ENCODE assay signal across 8 mouse cellular contexts in genomic region chr11:3650141-3650540, GRCm38 (mm10). TPM values are rescaled to one million over a fixed set of nuclear protein-coding genes. Genes with fewer than 3 reads are reported as not detected.
DNase-seq lines count a peak whose midpoint lies in the region; ATAC-seq lines count a peak whose summit lies in the region.
"Had no signal": no experiment of that assay in that cellular context is flagged by ENCODE, and none has a peak within 500 bp of the region (broad histone marks: within the 10 kb centered on the region; RNA-seq: fewer than 3 reads in every experiment).

No protein-coding gene starts in this region.

- peak overlapping the region; percentile 93 for H3K4me3 ChIP-seq in lung, embryonic 16.5 days (ENCODE audit: low read length)
- H3K4me3 ChIP-seq in forebrain, embryonic 14.5 days (ENCODE audit: low read depth, low read length) = peak overlapping the region; percentile 97
- H3K4me3 ChIP-seq in liver, embryonic 12.5 days = peak overlapping the region; percentile 98
- peak overlapping the region; percentile 89 for H3K4me3 ChIP-seq in stomach, embryonic 16.5 days (replicated peaks; ENCODE audit: low read length)

- peaks cover 5% of the 10 kb centered on the region; the same call in 1 of the 2 replicates for H3K9me3 ChIP-seq in lung, embryonic 16.5 days (ENCODE audit: control insufficient read depth, low read length)
- H3K9me3 ChIP-seq in forebrain, embryonic 14.5 days (replicated peaks; ENCODE audit: control insufficient read depth, low read length) = peaks cover 18% of the 10 kb centered on the region; the same call in 1 of the 2 replicates
- H3K9me3 ChIP-seq in liver, embryonic 12.5 days (replicated peaks) = peaks cover 5% of the 10 kb centered on the region
- H3K9me3 ChIP-seq in stomach, embryonic 16.5 days (replicated peaks; ENCODE audit: control insufficient read depth, low read length) = peaks cover 9% of the 10 kb centered on the region

- peaks cover 16% of the 10 kb centered on the region for H3K36me3 ChIP-seq in lung, embryonic 16.5 days (ENCODE audit: control insufficient read depth, insufficient read depth, low read length)
- H3K36me3 ChIP-seq in forebrain, embryonic 14.5 days (ENCODE audit: control insufficient read depth, insufficient read depth, low read length) = peaks cover 14% of the 10 kb centered on the region
- H3K36me3 ChIP-seq in liver, embryonic 12.5 days = peaks cover 43% of the 10 kb centered on the region
- H3K36me3 ChIP-seq in stomach, embryonic 16.5 days (ENCODE audit: control insufficient read depth, insufficient read depth, low read length) = peaks cover 24% of the 10 kb centered on the region

- WGBS in lung, embryonic 16.5 days = 89% methylated on average over 6 of the region's 6 CpGs
- 96% methylated on average over 6 of the region's 6 CpGs for WGBS in forebrain, embryonic 14.5 days
- 91% methylated on average over 6 of the region's 6 CpGs for WGBS in liver, embryonic 12.5 days (ENCODE audit: insufficient replicate concordance)
- WGBS in stomach, embryonic 16.5 days = 91% methylated on average over 6 of the region's 6 CpGs

- no peaks in the 10 kb centered on the region for H3K27me3 ChIP-seq in lung, embryonic 16.5 days (ENCODE audit: control insufficient read depth, insufficient read depth, low read depth, low read length)
- no peaks in the 10 kb centered on the region for H3K27me3 ChIP-seq in forebrain, embryonic 14.5 days (replicated peaks; ENCODE audit: control insufficient read depth, insufficient read depth, low read length)
- H3K27me3 ChIP-seq in liver, embryonic 12.5 days (replicated peaks) = no peaks in the 10 kb centered on the region
- no peaks in the 10 kb centered on the region for H3K27me3 ChIP-seq in stomach, embryonic 16.5 days (ENCODE audit: control insufficient read depth, insufficient read depth, low read length)

- H3K4me2 ChIP-seq in lung, embryonic 16.5 days (ENCODE audit: low read depth, low read length) = peak overlapping the region; percentile 82
- peak overlapping the region; percentile 56 for H3K4me2 ChIP-seq in forebrain, embryonic 14.5 days (ENCODE audit: low read length)
- peak overlapping the region; percentile 92 for H3K4me2 ChIP-seq in liver, embryonic 12.5 days
- H3K4me2 ChIP-seq in stomach, embryonic 16.5 days (ENCODE audit: low read depth, low read length) = peak overlapping the region; percentile 85

- H3K27ac ChIP-seq in lung, embryonic 16.5 days (ENCODE audit: low read length) = no peak overlapping the region
- no peak overlapping the region for H3K27ac ChIP-seq in forebrain, embryonic 14.5 days (ENCODE audit: low read depth, low read length)
- no peak overlapping the region for H3K27ac ChIP-seq in liver, embryonic 12.5 days
- no peak overlapping the region for H3K27ac ChIP-seq in stomach, embryonic 16.5 days (ENCODE audit: low read length)

- H3K9ac ChIP-seq in lung, embryonic 16.5 days (ENCODE audit: low read length) = no peak overlapping the region
- no peak overlapping the region for H3K9ac ChIP-seq in forebrain, embryonic 14.5 days (ENCODE audit: low read length)
- H3K9ac ChIP-seq in liver, embryonic 12.5 days = peak overlapping the region; percentile 83; the same call in 1 of the 2 replicates
- no peak overlapping the region for H3K9ac ChIP-seq in stomach, embryonic 16.5 days (ENCODE audit: low read length)

- ATAC-seq in lung, embryonic 16.5 days (ENCODE audit: low read depth) = no peak
- ATAC-seq in forebrain, embryonic 14.5 days = no peak
- no peak for ATAC-seq in liver, embryonic 12.5 days
- no peak for ATAC-seq in stomach, embryonic 16.5 days (ENCODE audit: insufficient read depth, low FRiP score)
- ATAC-seq: activated CD4-positive, CD25-positive, alpha-beta regulatory T cell, adult 4 months had no signal

- H3K4me1 ChIP-seq in lung, embryonic 16.5 days (replicated peaks; ENCODE audit: control insufficient read depth, insufficient read depth, low read length) = peaks cover 20% of the 10 kb centered on the region
- peaks cover 13% of the 10 kb centered on the region for H3K4me1 ChIP-seq in forebrain, embryonic 14.5 days (ENCODE audit: control insufficient read depth, insufficient read depth, low read length)
- H3K4me1 ChIP-seq in liver, embryonic 12.5 days = peaks cover 29% of the 10 kb centered on the region
- peaks cover 9% of the 10 kb centered on the region; the same call in 1 of the 2 replicates for H3K4me1 ChIP-seq in stomach, embryonic 16.5 days (ENCODE audit: control insufficient read depth, insufficient read depth, low read length)

- no peak for DNase-seq in lung, postnatal 4 days
- no peak for DNase-seq in forebrain, embryonic 14.5 days (ENCODE audit: low spot score)
- DNase-seq in frontal cortex, adult 2 months (ENCODE audit: extremely low spot score in 1 of 2, low spot score in 1 of 2) = no peak
- DNase-seq in layer of hippocampus, postnatal 14 days (ENCODE audit: low spot score in 2 of 2) = no peak

RNA-seq across cellular contexts. Expression of gene Morc2a, which starts 1.1 kb away (rescaled TPM):
- polyA plus RNA-seq in lung, embryonic 16.5 days (2015; fragmentation: Nextera tagmentation; extraction: Ambion mirVana) = 26.5 and 27.0 TPM in 2 replicates
- polyA plus RNA-seq in forebrain, embryonic 14.5 days (2014; fragmentation: Nextera tagmentation; extraction: Ambion mirVana) = 25.1 and 29.8 TPM in 2 replicates
- polyA plus RNA-seq in liver, embryonic 12.5 days (2016; fragmentation: Nextera tagmentation; extraction: Ambion mirVana) = 15.2 TPM in 2 replicates
- 23.4 and 25.4 TPM in 2 replicates for polyA plus RNA-seq in stomach, embryonic 16.5 days (2015; fragmentation: Nextera tagmentation; extraction: Ambion mirVana)
- 24.6 and 29.5 TPM in 2 replicates for polyA plus RNA-seq in frontal cortex, adult 2 months (2012; rRNA removed)
- 10 to 100 TPM; 41.8 to 44.0 TPM for total RNA-seq in layer of hippocampus, postnatal 14 days (2021)
